Mouse (Mus musculus) left cerebral cortex, adult 8-10 months (tissue): ENCODE measurements around the gene Emc3. TPM values are rescaled to one million over a fixed set of nuclear protein-coding genes. Genes with fewer than 3 reads are reported as not detected.

Experiments
- DNase-seq, 2 experiments: peaks; one replicate each; pipeline ENCODE4 v3.0.0; 2022; ENCODE audit warnings: low spot score in 2 of 2
- total RNA-seq, 4 experiments: library from RNA; stranded (reverse); gene quantifications; 2 replicates each; pipeline ENCODE4 v1.2.4; 2022

The Emc3 gene
- 10 to 100 TPM; 67.2 to 73.2 (median 69.3) TPM for total RNA-seq

GRCm38 (mm10) chr6:113530932-113531839, at the start of gene Emc3, which contains the start of gene Fancd2:
Gene Emc3, minus strand, starts transcription at chr6:113531652.
Gene Fancd2, plus strand, starts transcription at chr6:113531682.
- DNase-seq: peak; percentile 71 to 92

GRCm38 (mm10) chr6:113579306-113579705, 47.9 kb upstream of the Emc3 start:
- DNase-seq: no peak

GRCm38 (mm10) chr6:113576044-113576443, 44.6 kb upstream of the Emc3 start:
- DNase-seq: peak in 1 of 2 experiments; percentile 50

GRCm38 (mm10) chr6:113564557-113564956, 33.1 kb upstream of the Emc3 start:
- no peak for DNase-seq

- no peak for DNase-seq
These were observed 28.3 kb upstream of the Emc3 start for GRCm38 (mm10) chr6:113559736-113560135.

GRCm38 (mm10) chr6:113543906-113544481, 12.5 kb upstream of the Emc3 start:
- DNase-seq: no peak

GRCm38 (mm10) chr6:113541610-113542009, 10.2 kb upstream of the Emc3 start:
- no peak for DNase-seq

GRCm38 (mm10) chr6:113534886-113535285, 3.4 kb upstream of the Emc3 start:
- no peak for DNase-seq

- no peak for DNase-seq
These were observed 470 bp upstream of the Emc3 start for GRCm38 (mm10) chr6:113531840-113532404.

GRCm38 (mm10) chr6:113523420-113523819, 8.0 kb downstream of the Emc3 start:
- DNase-seq: peak in 1 of 2 experiments; percentile 66

GRCm38 (mm10) chr6:113522310-113522709, 9.1 kb downstream of the Emc3 start:
- no peak for DNase-seq

GRCm38 (mm10) chr6:113517434-113518080, 13.9 kb downstream of the Emc3 start:
- DNase-seq: no peak

- DNase-seq: no peak
These were observed 16.9 kb downstream of the Emc3 start for GRCm38 (mm10) chr6:113514600-113514999.

GRCm38 (mm10) chr6:113513944-113514343, 17.5 kb downstream of the Emc3 start:
- DNase-seq: no peak

GRCm38 (mm10) chr6:113508947-113509280, 22.5 kb downstream of the Emc3 start:
- no peak for DNase-seq

GRCm38 (mm10) chr6:113508272-113508946, 23.0 kb downstream of the Emc3 start:
- DNase-seq: no peak

- DNase-seq: no peak
These were observed 24.3 kb downstream of the Emc3 start for GRCm38 (mm10) chr6:113507130-113507529.

- DNase-seq: no peak
These were observed 25.8 kb downstream of the Emc3 start for GRCm38 (mm10) chr6:113505689-113506088.

GRCm38 (mm10) chr6:113502801-113503200, 28.7 kb downstream of the Emc3 start:
- no peak for DNase-seq

- DNase-seq: peak; percentile 65 to 79
These were observed 29.9 kb downstream of the Emc3 start, which contains the start of gene Prrt3 for GRCm38 (mm10) chr6:113501388-113502084. Gene Prrt3, minus strand, starts transcription at chr6:113501931.

GRCm38 (mm10) chr6:113499346-113499745, 32.1 kb downstream of the Emc3 start:
- DNase-seq: no peak
